ENCODE assay signal across 21 mouse cellular contexts in genomic region chr9:69823179-69823966, GRCm38 (mm10).
DNase-seq lines count a peak whose midpoint lies in the region; ATAC-seq and TF ChIP-seq lines count a peak whose summit lies in the region.
"Had no signal": no experiment of that assay in that cellular context is flagged by ENCODE, and none has a peak within 500 bp of the region (broad histone marks: within the 10 kb centered on the region; RNA-seq: fewer than 3 reads in every experiment).

No protein-coding gene starts in this region.

- H3K4me3 ChIP-seq in forebrain, postnatal 0 days (ENCODE audit: low read depth, low read length), result no peak overlapping the region
- H3K4me3 ChIP-seq in forebrain, embryonic 11.5 days (ENCODE audit: low read depth, low read length), result no peak overlapping the region
- H3K4me3 ChIP-seq in left cerebral cortex, adult 2 months, result no peak overlapping the region
- H3K4me3 ChIP-seq: embryonic facial prominence, embryonic 13.5 days; limb, embryonic 12.5 days; liver, embryonic 12.5 days had no signal

- peak; percentile 27 for DNase-seq in forebrain, postnatal 0 days
- no peak for DNase-seq in forebrain, embryonic 11.5 days (ENCODE audit: low spot score)
- DNase-seq in left cerebral cortex, postnatal 10 days (ENCODE audit: extremely low spot score in 1 of 2, low spot score in 2 of 2), result peak; percentile 9 to 28
- DNase-seq in left cerebral cortex, adult 2 months (ENCODE audit: extremely low spot score in 1 of 2, low spot score in 2 of 2), result no peak
- DNase-seq in R1 (ENCODE audit: low read depth, low spot score), result peak; percentile 8
- peak; percentile 13 for DNase-seq in right cerebral cortex, postnatal 14 days
- no peak for DNase-seq in urinary bladder, postnatal 10 days (ENCODE audit: low spot score)
- no peak for DNase-seq in gastrocnemius, postnatal 4 days (ENCODE audit: low spot score in 2 of 2)
- DNase-seq: adrenal gland, postnatal 36 days; cerebellum, adult 9-11 months; gastrocnemius, postnatal 25 days; kidney, adult 2 months; kidney, postnatal 10 days; lung, adult 2 months; lung, postnatal 36 days; thymus, adult 18-20 months; thymus, postnatal 4 days had no signal

- no peaks in the 10 kb centered on the region for H3K36me3 ChIP-seq in forebrain, postnatal 0 days (ENCODE audit: insufficient read depth)
- no peaks in the 10 kb centered on the region for H3K36me3 ChIP-seq in forebrain, embryonic 11.5 days (ENCODE audit: control insufficient read depth, insufficient read depth, low read length)
- H3K36me3 ChIP-seq: embryonic facial prominence, embryonic 13.5 days; limb, embryonic 12.5 days; liver, embryonic 12.5 days had no signal

- H3K9me3 ChIP-seq in forebrain, postnatal 0 days (ENCODE audit: low read length), result no peaks in the 10 kb centered on the region
- H3K9me3 ChIP-seq in forebrain, embryonic 11.5 days (ENCODE audit: control insufficient read depth, low read length), result no peaks in the 10 kb centered on the region
- H3K9me3 ChIP-seq: embryonic facial prominence, embryonic 13.5 days; limb, embryonic 12.5 days; liver, embryonic 12.5 days had no signal

- H3K27me3 ChIP-seq in forebrain, postnatal 0 days (ENCODE audit: insufficient read depth, low read length), result peaks cover 45% of the 10 kb centered on the region
- peaks cover 6% of the 10 kb centered on the region; the same call in 1 of the 2 replicates for H3K27me3 ChIP-seq in forebrain, embryonic 11.5 days (ENCODE audit: control insufficient read depth, insufficient read depth, low read length)
- H3K27me3 ChIP-seq: embryonic facial prominence, embryonic 13.5 days; liver, embryonic 12.5 days had no signal

- TF ChIP-seq CTCF in forebrain, postnatal 0 days (IDR thresholded peaks at IDR 0.05; ENCODE audit: low read depth), result no peak
- no peak for TF ChIP-seq CTCF in left cerebral cortex, adult 2 months (IDR thresholded peaks at IDR 0.05)

- no peak overlapping the region for H3K9ac ChIP-seq in forebrain, postnatal 0 days
- H3K9ac ChIP-seq in forebrain, embryonic 11.5 days (ENCODE audit: low read length), result no peak overlapping the region
- H3K9ac ChIP-seq: embryonic facial prominence, embryonic 13.5 days; limb, embryonic 12.5 days; liver, embryonic 12.5 days had no signal

- H3K4me1 ChIP-seq in forebrain, postnatal 0 days (ENCODE audit: insufficient read depth), result no peaks in the 10 kb centered on the region
- no peaks in the 10 kb centered on the region for H3K4me1 ChIP-seq in forebrain, embryonic 11.5 days (replicated peaks; ENCODE audit: control insufficient read depth, insufficient read depth, low read length)
- H3K4me1 ChIP-seq: embryonic facial prominence, embryonic 13.5 days; limb, embryonic 12.5 days; liver, embryonic 12.5 days had no signal

- peak; percentile 54; the same call in 1 of the 2 replicates for ATAC-seq in forebrain, postnatal 0 days
- no peak for ATAC-seq in forebrain, embryonic 11.5 days (replicated peaks; ENCODE audit: low FRiP score)
- ATAC-seq: inflammation-experienced regulatory T-cells, adult 6 months; liver, embryonic 12.5 days had no signal

- intact Hi-C loops in left cerebral cortex, postnatal 10 days (cut with DNase I), result no loop called here
- intact Hi-C loops in left cerebral cortex, adult 2 months (cut with DNase I), result no loop called here

- 70% methylated on average over 9 of the region's 9 CpGs for WGBS in forebrain, postnatal 0 days
- 84% methylated on average over 9 of the region's 9 CpGs for WGBS in forebrain, embryonic 11.5 days

- H3K27ac ChIP-seq in forebrain, postnatal 0 days (ENCODE audit: low read depth, low read length), result no peak overlapping the region
- H3K27ac ChIP-seq in forebrain, embryonic 11.5 days (ENCODE audit: low read depth, low read length), result no peak overlapping the region
- no peak overlapping the region for H3K27ac ChIP-seq in left cerebral cortex, adult 2 months
- H3K27ac ChIP-seq: embryonic facial prominence, embryonic 13.5 days; limb, embryonic 12.5 days; liver, embryonic 12.5 days had no signal

- no peak overlapping the region for H3K4me2 ChIP-seq in forebrain, postnatal 0 days (ENCODE audit: low read depth)
- H3K4me2 ChIP-seq in forebrain, embryonic 11.5 days (ENCODE audit: low read depth, low read length, severe bottlenecking), result no peak overlapping the region
- H3K4me2 ChIP-seq: embryonic facial prominence, embryonic 13.5 days; limb, embryonic 12.5 days; liver, embryonic 12.5 days had no signal

Comparison
In these comparisons a context has a peak if more than half of its experiments do, and no peak if none do; other contexts are left out.
1. DNase-seq: peak in forebrain, postnatal 0 days (single experiment), left cerebral cortex, postnatal 10 days (2 of 2), R1 (single experiment) and right cerebral cortex, postnatal 14 days (single experiment); none in forebrain, embryonic 11.5 days (single experiment), left cerebral cortex, adult 2 months (0 of 2), urinary bladder, postnatal 10 days (single experiment) and gastrocnemius, postnatal 4 days (0 of 2).